Mouse (Mus musculus) lung, adult 2 months (tissue): ENCODE data around the gene Olfr1396. TPM values are rescaled to one million over a fixed set of nuclear protein-coding genes. Genes with fewer than 3 reads are reported as not detected.

Experiments
- DNase-seq: peaks from one replicate; pipeline ENCODE4 v3.0.0; 2022
- H3K4me1 ChIP-seq: fragments of 200-500 bp; 2 replicates; pipeline ENCODE4 v1.6.1; 2011; ENCODE audit warnings: low read length; ENCODE audit not compliant: control insufficient read depth, insufficient read depth
- H3K4me3 ChIP-seq: fragments of 200-500 bp; replicated peaks from 2 replicates; pipeline ENCODE3; 2011; ENCODE audit warnings: low read depth, mild to moderate bottlenecking, control low read depth, low read length; ENCODE audit errors: extremely low read depth
- CTCF ChIP-seq: fragments of 200-500 bp; IDR thresholded peaks from 2 replicates; pipeline ENCODE4 v1.5.1; 2011; ENCODE audit warnings: mild to moderate bottlenecking, low read length, control low read depth; ENCODE audit not compliant: insufficient read depth
- POLR2A ChIP-seq: fragments of 200-500 bp; IDR thresholded peaks from 2 replicates; pipeline ENCODE4 v1.6.1; 2011; ENCODE audit warnings: low read depth, mild to moderate bottlenecking, control low read depth, low read length, borderline replicate concordance; ENCODE audit errors: extremely low read depth
- WGBS: fragments of 180-500 bp; shearing (Covaris S2); methylation state at CpG from one replicate; pipeline ENCODE4 v1.1.7; 2018; 5-methylcytosine and 5-hydroxymethylcytosine counted together
- polyA plus RNA-seq: library from polyadenylated mRNA; depleted of rRNA; stranded (reverse); fragments of >200 nt; gene quantifications from 2 replicates; pipeline ENCODE4 v1.2.3, GENCODE M21; 2012

The Olfr1396 gene
- polyA plus RNA-seq, 1 experiment, result 0.17 TPM

GRCm38 (mm10) chr11:49091171-49091570 lies 23.5 kb downstream of the Olfr1396 start:
- Histone ChIP-seq H3K4me1 (peaks cover 8% of the 10 kb centered on the region), H3K4me3 (no peak overlapping the region)
- TF ChIP-seq CTCF (no peak), POLR2A (no peak)
- no peak for DNase-seq
- 55% methylated on average over 4 of the region's 4 CpGs for WGBS

- DNase-seq, result no peak
- TF ChIP-seq POLR2A, result no peak
- no peak for TF ChIP-seq CTCF
- peaks cover 9% of the 10 kb centered on the region for H3K4me1 ChIP-seq
- 59% methylated on average over 5 of the region's 5 CpGs for WGBS
- H3K4me3 ChIP-seq, result no peak overlapping the region
Measured at GRCm38 (mm10) chr11:49090551-49090950, 24.1 kb downstream of the Olfr1396 start.

GRCm38 (mm10) chr11:49089735-49090507 lies 24.8 kb downstream of the Olfr1396 start:
- Histone ChIP-seq H3K4me1 (peaks cover 13% of the 10 kb centered on the region), H3K4me3 (no peak overlapping the region)
- 52% methylated on average over 3 of the region's 3 CpGs for WGBS
- TF ChIP-seq POLR2A, result no peak
- TF ChIP-seq CTCF, result no peak
- DNase-seq, result no peak

- 67% methylated on average over 5 of the region's 5 CpGs for WGBS
- TF ChIP-seq POLR2A, result no peak
- TF ChIP-seq CTCF, result no peak
- DNase-seq, result no peak
- peaks cover 16% of the 10 kb centered on the region for H3K4me1 ChIP-seq
- peak overlapping the region; percentile 31 for H3K4me3 ChIP-seq
Measured at GRCm38 (mm10) chr11:49088990-49089652, 25.6 kb downstream of the Olfr1396 start.

GRCm38 (mm10) chr11:49087830-49088616 lies 26.7 kb downstream of the Olfr1396 start:
- 17% methylated on average over 22 of the region's 22 CpGs for WGBS
- H3K4me3 ChIP-seq, result peak overlapping the region; percentile 79
- TF ChIP-seq CTCF (no peak), POLR2A (no peak)
- H3K4me1 ChIP-seq, result peaks cover 20% of the 10 kb centered on the region
- peak; percentile 45 for DNase-seq

GRCm38 (mm10) chr11:49086858-49087361 lies 27.8 kb downstream of the Olfr1396 start:
- peaks cover 22% of the 10 kb centered on the region for H3K4me1 ChIP-seq
- 29% methylated on average over 6 of the region's 6 CpGs for WGBS
- H3K4me3 ChIP-seq, result peak overlapping the region; percentile 91
- peak; percentile 51; the same call in 1 of the 2 replicates for TF ChIP-seq POLR2A
- no peak for TF ChIP-seq CTCF
- DNase-seq, result no peak

- Histone ChIP-seq H3K4me3 (no peak overlapping the region), H3K4me1 (peaks cover 24% of the 10 kb centered on the region)
- DNase-seq, result no peak
- TF ChIP-seq POLR2A (no peak), CTCF (peak; percentile 24; the same call in 1 of the 2 replicates)
- WGBS, result 10% methylated on average over 3 of the region's 3 CpGs
Measured at GRCm38 (mm10) chr11:49084875-49085274, 29.8 kb downstream of the Olfr1396 start.

GRCm38 (mm10) chr11:49084385-49084784 lies 30.3 kb downstream of the Olfr1396 start:
- H3K4me1 ChIP-seq, result peaks cover 24% of the 10 kb centered on the region
- no peak for TF ChIP-seq POLR2A
- TF ChIP-seq CTCF, result no peak
- no peak overlapping the region for H3K4me3 ChIP-seq
- WGBS, result 79% methylated on average over 1 of the region's 1 CpGs
- no peak for DNase-seq

- no peak for DNase-seq
- H3K4me3 ChIP-seq, result no peak overlapping the region
- H3K4me1 ChIP-seq, result peaks cover 24% of the 10 kb centered on the region
- TF ChIP-seq POLR2A (no peak), CTCF (no peak)
- WGBS, result 81% methylated on average over 3 of the region's 3 CpGs
Measured at GRCm38 (mm10) chr11:49083808-49084207, 30.9 kb downstream of the Olfr1396 start.
